Comparison of ENCODE assay signal across 29 mouse cellular contexts in genomic region chr1:134341641-134342277, GRCm38 (mm10). TPM values are rescaled to one million over a fixed set of nuclear protein-coding genes. Genes with fewer than 3 reads are reported as not detected.
DNase-seq lines count a peak whose midpoint lies in the region; ATAC-seq lines count a peak whose summit lies in the region.
"Had no signal": no experiment of that assay in that cellular context is flagged by ENCODE, and none has a peak within 500 bp of the region (broad histone marks: within the 10 kb centered on the region; RNA-seq: fewer than 3 reads in every experiment).

No protein-coding gene starts in this region.

- peaks cover 65% of the 10 kb centered on the region for H3K4me1 ChIP-seq in heart, embryonic 16.5 days (ENCODE audit: control insufficient read depth, insufficient read depth, low read length)

- no peak for ATAC-seq in heart, embryonic 16.5 days (replicated peaks; ENCODE audit: extremely low read depth, insufficient read depth, low FRiP score)
- ATAC-seq: forebrain, embryonic 13.5 days; intestine, embryonic 15.5 days; midbrain, embryonic 16.5 days had no signal

- H3K4me2 ChIP-seq in heart, embryonic 16.5 days (ENCODE audit: low read depth, low read length), result peak overlapping the region; percentile 87
- H3K4me2 ChIP-seq: forebrain, embryonic 13.5 days; intestine, embryonic 15.5 days; kidney, embryonic 15.5 days; liver, embryonic 13.5 days; lung, embryonic 14.5 days had no signal

- intact Hi-C loops in heart, postnatal 10 days (cut with DNase I), result no loop called here

- H3K4me3 ChIP-seq in heart, embryonic 16.5 days (ENCODE audit: low read length), result no peak overlapping the region
- H3K4me3 ChIP-seq: erythroblast, embryonic 14.5 days; forebrain, embryonic 13.5 days; intestine, embryonic 15.5 days; kidney, embryonic 15.5 days; limb, embryonic 13.5 days; liver, embryonic 13.5 days had no signal

- H3K9ac ChIP-seq in heart, embryonic 16.5 days (ENCODE audit: low read length), result peak overlapping the region; percentile 47
- H3K9ac ChIP-seq: intestine, embryonic 15.5 days; kidney, embryonic 15.5 days; limb, embryonic 13.5 days; liver, embryonic 13.5 days; lung, embryonic 14.5 days had no signal

- no peaks in the 10 kb centered on the region for H3K9me3 ChIP-seq in heart, embryonic 16.5 days (replicated peaks; ENCODE audit: control insufficient read depth, low read length)
- H3K9me3 ChIP-seq: forebrain, embryonic 13.5 days; intestine, embryonic 15.5 days; kidney, embryonic 15.5 days; limb, embryonic 13.5 days; liver, embryonic 13.5 days had no signal

- DNase-seq in heart, adult 11 months, result peak; percentile 78
- no peak for DNase-seq in heart, postnatal 10 days
- DNase-seq in heart, adult 8-10 months (ENCODE audit: low spot score), result no peak
- DNase-seq in testis, postnatal 10 days (ENCODE audit: low spot score), result peak; percentile 31
- no peak for DNase-seq in testis, postnatal 14 days (ENCODE audit: low spot score)
- DNase-seq in adrenal gland, adult (ENCODE audit: inconsistent age in 2 of 2, low spot score in 1 of 2), result no peak
- DNase-seq: adrenal gland, adult 8-10 months; gastrocnemius, postnatal 10 days; liver, embryonic 13.5 days; lung, embryonic 14.5 days; lung, postnatal 36 days; thymus, postnatal 25 days had no signal

- no peaks in the 10 kb centered on the region for H3K27me3 ChIP-seq in heart, embryonic 16.5 days (ENCODE audit: control insufficient read depth, insufficient read depth, low read length)
- H3K27me3 ChIP-seq: forebrain, embryonic 13.5 days; intestine, embryonic 15.5 days; kidney, embryonic 15.5 days; limb, embryonic 13.5 days had no signal

- 0 out of 2 replicates have a peak, but pooled peaks cover 3% of the 10 kb centered on the region for H3K36me3 ChIP-seq in heart, embryonic 16.5 days (ENCODE audit: control insufficient read depth, insufficient read depth)

- 68% methylated on average over 5 of the region's 5 CpGs for WGBS in heart, embryonic 16.5 days

- H3K27ac ChIP-seq in heart, embryonic 16.5 days (ENCODE audit: low read length), result peak overlapping the region; percentile 87
- H3K27ac ChIP-seq: forebrain, embryonic 13.5 days; intestine, embryonic 15.5 days; kidney, embryonic 15.5 days; liver, embryonic 13.5 days had no signal

RNA-seq across cellular contexts. Expression of gene Ppfia4, which starts 9.0 kb away (rescaled TPM):
- total RNA-seq in heart, postnatal 10 days (2021), result 1 to 10 TPM; 3.4 to 3.7 TPM
- 10.6 and 11.4 TPM in 2 replicates for polyA plus RNA-seq in heart, embryonic 16.5 days (2015; fragmentation: Nextera tagmentation; extraction: Ambion mirVana)
- total RNA-seq in heart, adult 8-10 months (2022), result 1 to 10 TPM in 1 of 4 experiments, under 1 TPM in 3; 0.63 to 1.1 (median 0.95) TPM

RNA-seq across cellular contexts. Expression of gene Tmem183a, which starts 20.0 kb away (rescaled TPM):
- total RNA-seq in heart, postnatal 10 days (2021), result 10 to 100 TPM; 24.2 to 25.7 TPM
- polyA plus RNA-seq in heart, embryonic 16.5 days (2015; fragmentation: Nextera tagmentation; extraction: Ambion mirVana), result 57.5 and 60.4 TPM in 2 replicates
- total RNA-seq in heart, adult 8-10 months (2022), result 10 to 100 TPM; 11.4 to 20.0 (median 13.8) TPM

RNA-seq across cellular contexts. Expression of gene 4933406M09Rik, which starts 44.0 kb away (rescaled TPM):
- not detected for total RNA-seq in heart, postnatal 10 days (2021)
- polyA plus RNA-seq in heart, embryonic 16.5 days (2015; fragmentation: Nextera tagmentation; extraction: Ambion mirVana), result not detected in 2 replicates
- total RNA-seq in heart, adult 8-10 months (2022), result not detected
- total RNA-seq: adrenal gland, adult 8-10 months; common myeloid progenitor, adult 5-6 weeks; gastrocnemius, postnatal 10 days; hematopoietic stem cell, adult 5-6 weeks; layer of hippocampus, postnatal 10 days; left cerebral cortex, adult 8-10 months; megakaryocyte-erythroid progenitor cell, adult 5-6 weeks had no signal
- polyA plus RNA-seq: C2C12; embryonic facial prominence, embryonic 11.5 days; forebrain, embryonic 13.5 days; frontal cortex, adult 2 months; intestine, embryonic 15.5 days; kidney, embryonic 15.5 days; large intestine, adult 2 months; limb, embryonic 13.5 days; liver, embryonic 13.5 days; lung, embryonic 14.5 days; midbrain, embryonic 16.5 days; neural tube, embryonic 11.5 days had no signal

RNA-seq across cellular contexts. Expression of gene Myog, which starts 52.0 kb away (rescaled TPM):
- not detected for total RNA-seq in heart, postnatal 10 days (2021)
- polyA plus RNA-seq in heart, embryonic 16.5 days (2015; fragmentation: Nextera tagmentation; extraction: Ambion mirVana), result 2.0 and 3.3 TPM in 2 replicates
- not detected for total RNA-seq in heart, adult 8-10 months (2022)
- total RNA-seq: adrenal gland, adult 8-10 months; common myeloid progenitor, adult 5-6 weeks; hematopoietic stem cell, adult 5-6 weeks; layer of hippocampus, postnatal 10 days; left cerebral cortex, adult 8-10 months; megakaryocyte-erythroid progenitor cell, adult 5-6 weeks had no signal
- polyA plus RNA-seq: erythroblast, embryonic 14.5 days; forebrain, embryonic 13.5 days; large intestine, adult 2 months; lung, embryonic 14.5 days had no signal

Comparison
In these comparisons a context has a peak if more than half of its experiments do, and no peak if none do; other contexts are left out.
1. DNase-seq: peak in heart, adult 11 months (single experiment) and testis, postnatal 10 days (single experiment); none in heart, postnatal 10 days (0 of 2), heart, adult 8-10 months (single experiment), testis, postnatal 14 days (single experiment) and adrenal gland, adult (0 of 2).